Mouse (Mus musculus) adrenal gland, adult 8-10 months (tissue): Measurements from ENCODE around the gene Twistnb. TPM values are rescaled to one million over a fixed set of nuclear protein-coding genes. Genes with fewer than 3 reads are reported as not detected.

Experiments used
- DNase-seq: peaks from one replicate; pipeline ENCODE4 v3.0.0; 2022
- total RNA-seq, 4 experiments: library from RNA; stranded (reverse); gene quantifications; 2 replicates each; pipeline ENCODE4 v1.2.4; 2022

Twistnb gene
- 10 to 100 TPM; 14.9 to 17.3 (median 15.8) TPM for total RNA-seq

- peak; percentile 94 for DNase-seq
These were observed at the start of gene Twistnb for GRCm38 (mm10) chr12:33429387-33430160. Gene Twistnb, plus strand, starts transcription at chr12:33429635.

GRCm38 (mm10) chr12:33388842-33389241 lies 40.6 kb upstream of the Twistnb start:
- DNase-seq: peak; percentile 42

DNA sequence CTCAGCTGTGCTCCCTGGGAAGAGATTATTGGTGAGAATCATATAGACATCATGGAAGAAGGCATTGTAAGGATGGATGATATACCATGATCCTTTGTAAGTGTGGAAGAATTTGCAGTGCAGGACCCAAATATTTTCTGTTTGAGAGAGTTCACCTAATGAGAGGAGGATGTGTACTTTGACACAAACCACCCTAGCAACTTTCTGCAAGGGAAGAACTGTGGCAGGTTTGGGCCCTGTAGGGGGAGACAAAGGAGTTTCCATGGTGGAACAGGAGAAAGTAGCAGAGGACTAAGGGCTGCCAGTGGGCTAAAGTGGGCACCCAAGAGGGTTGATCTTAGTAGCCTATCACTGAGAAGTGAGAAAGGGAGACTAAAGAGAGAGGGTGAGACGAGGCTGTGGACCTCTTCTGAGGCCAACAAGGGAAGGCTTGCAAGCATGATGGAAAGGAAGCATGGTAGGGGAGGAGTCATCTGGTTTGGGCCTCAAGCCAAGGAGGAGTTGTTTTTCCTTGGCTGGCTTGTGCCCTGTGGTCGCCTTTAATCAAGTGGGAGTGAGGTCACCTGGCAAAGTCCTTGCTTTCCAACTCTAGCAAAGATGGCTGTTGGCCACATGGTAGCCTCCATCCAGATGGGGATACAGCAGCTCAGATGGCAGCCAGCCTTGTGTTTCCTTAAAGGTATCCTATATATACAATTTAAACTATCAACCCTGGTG lies 38.4 kb upstream of the Twistnb start:
- DNase-seq: no peak

DNA sequence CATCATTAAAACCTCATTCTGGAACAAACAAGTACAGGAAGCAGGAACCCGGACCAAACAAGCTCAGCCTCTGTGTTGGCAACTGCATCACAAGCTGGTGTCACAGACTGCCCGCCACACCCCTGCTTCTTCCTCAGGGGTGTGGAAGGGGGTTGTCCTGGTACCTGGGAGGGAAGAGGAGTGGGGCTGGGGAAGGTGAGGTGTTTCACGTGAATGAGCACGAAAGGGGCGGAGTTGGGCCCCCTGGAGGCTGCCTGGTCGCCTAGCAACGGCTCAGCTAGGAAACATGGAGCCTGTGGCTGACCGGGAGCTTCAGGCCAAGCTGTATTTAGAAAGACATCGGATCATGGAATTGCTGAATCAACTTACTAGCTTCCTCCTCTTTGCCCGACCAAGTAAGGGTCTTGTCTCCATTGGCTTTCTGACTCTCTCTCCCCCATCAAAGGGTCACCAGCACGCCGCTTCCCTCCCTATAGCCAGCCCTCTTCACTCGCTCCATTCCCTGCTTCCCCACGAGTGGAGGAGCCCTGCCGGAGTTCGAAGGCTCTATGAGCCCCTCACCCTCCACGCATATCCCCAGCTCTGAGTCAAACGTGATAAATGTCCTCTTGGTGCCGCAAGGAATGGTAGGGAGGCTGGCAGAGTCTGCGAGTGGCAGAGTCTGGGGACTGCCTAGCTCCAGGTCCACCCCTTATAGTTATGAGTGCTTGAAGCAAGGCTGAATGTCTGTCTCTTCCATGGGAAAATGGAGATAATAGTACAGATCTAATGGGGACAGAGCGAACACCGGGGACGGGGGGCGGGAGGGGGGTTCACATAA lies 34.4 kb upstream of the Twistnb start, which contains the start of gene Efcab10:
Efcab10 (plus strand) TSS at position 51 of the 820 bp plus-strand sequence.
- no peak for DNase-seq

DNA sequence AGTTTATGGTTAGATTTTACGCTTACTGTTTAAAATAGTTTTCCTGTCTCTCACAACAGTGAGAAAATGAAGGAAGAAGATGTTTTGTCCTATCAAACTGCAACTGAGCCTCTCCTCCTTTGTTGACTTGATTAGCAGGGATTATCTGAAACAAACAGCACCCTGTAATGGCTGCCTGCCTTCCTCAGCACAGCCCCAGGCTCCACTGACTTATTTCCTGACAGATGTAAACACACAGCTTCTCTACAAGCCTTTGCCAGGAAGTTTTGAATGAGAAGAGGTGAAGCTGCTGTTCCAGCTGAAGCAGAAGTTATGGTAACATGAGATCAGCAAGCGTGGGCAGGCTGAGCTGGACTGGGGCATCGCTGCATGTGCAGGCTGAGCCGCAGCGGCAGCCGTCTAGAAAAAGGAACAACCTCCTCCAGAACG lies 26.2 kb upstream of the Twistnb start:
- no peak for DNase-seq

DNA sequence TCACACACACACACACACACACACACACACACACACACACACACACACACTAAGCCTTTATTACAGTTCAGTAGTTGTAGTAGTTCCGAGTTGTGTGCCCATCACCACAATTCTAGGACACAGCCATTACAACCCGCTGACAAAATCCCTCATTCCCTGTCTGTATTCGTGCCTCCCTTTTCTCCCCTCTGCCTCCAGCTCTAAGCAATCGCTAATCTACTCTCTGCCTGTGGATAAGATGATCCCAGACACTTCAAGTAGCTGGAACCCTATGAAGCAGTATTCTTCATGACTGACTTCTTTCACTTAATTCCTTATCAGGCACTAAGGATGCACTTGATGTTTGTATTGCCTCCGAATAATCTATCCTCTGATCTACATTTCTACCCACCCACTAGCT lies 24.4 kb upstream of the Twistnb start:
- no peak for DNase-seq

DNA sequence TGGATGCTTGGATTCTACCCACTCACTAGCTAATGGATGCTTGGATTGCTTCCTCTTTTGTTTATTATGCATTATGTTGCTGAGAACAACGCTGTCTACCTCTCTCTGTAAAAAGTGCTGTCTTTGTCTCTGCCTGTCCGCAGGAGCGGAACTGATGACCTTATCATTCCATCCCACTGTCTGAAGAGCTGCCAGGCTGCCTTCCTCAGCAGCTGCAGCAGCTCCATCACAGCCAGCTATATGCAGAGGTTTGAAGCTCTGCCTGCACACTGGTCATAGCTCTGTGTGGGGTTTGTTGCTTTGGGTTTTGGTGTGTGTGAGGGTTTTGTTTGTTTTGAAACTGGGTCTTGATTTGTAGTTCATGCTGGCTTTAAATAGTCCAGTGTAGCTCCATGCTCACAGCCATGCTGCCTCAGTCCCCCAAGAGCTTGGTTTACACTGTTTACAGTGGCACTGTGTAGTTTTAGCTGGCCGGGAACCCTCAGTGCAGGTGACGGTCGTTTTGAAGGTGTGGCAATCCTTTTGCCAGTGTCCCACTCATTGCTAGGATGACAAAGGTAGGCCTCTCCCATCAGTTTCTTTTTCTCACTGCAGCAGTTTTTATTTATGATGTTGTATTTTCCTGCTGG lies 23.9 kb upstream of the Twistnb start:
- no peak for DNase-seq

DNA sequence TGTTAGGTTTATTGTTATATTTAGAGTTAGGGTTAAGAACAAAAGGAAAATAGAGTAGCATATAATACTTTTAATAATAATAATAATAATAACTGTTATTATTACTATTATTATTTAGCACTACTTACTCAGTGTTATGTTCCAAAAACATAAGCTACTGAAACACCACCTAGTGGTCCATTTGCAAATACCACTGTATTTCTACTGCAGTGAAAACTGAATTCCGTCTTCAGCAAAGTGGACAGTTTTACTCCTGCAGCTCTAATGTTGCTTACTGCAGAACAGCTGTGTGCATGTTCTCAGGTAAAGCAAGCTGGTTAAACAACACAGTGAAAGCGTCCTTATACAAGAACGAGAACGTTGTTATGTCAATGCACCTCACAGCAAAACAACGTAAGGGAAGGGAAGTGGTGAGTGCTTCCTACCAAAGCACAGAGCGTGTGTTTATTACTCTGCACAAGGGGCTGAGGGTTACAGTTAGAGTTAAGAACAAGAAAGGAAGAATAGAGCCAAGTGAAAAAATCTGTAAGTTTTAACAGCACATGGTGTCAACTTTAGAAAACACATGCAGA lies 17.8 kb upstream of the Twistnb start:
- no peak for DNase-seq

- DNase-seq: no peak
These were observed 5.1 kb upstream of the Twistnb start for GRCm38 (mm10) chr12:33424329-33424728.

- DNase-seq: no peak
These were observed 2.1 kb upstream of the Twistnb start for GRCm38 (mm10) chr12:33427293-33427692.

- no peak for DNase-seq
These were observed 1.7 kb upstream of the Twistnb start for GRCm38 (mm10) chr12:33427726-33428125.

- no peak for DNase-seq
These were observed 4.4 kb downstream of the Twistnb start for GRCm38 (mm10) chr12:33433812-33434211.

DNA sequence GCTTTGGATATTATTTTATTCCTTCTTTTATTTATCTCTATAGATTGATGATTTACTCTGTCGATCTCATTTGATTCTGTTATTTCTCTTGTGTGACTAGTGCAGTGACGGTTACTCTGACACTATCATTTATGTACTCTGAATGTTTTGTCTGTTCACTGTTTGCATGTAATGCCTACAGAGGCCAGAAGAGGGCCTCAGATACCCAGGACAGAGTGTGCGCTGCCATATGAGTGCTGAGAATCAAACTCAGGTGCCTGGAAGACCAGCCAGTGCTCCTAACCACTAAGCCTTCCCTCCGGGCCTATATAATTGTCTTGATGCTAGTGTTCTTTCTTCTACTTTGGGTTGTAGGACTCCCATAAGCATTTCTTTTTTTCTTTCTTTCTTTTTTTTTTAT lies 5.3 kb downstream of the Twistnb start:
- no peak for DNase-seq

DNA sequence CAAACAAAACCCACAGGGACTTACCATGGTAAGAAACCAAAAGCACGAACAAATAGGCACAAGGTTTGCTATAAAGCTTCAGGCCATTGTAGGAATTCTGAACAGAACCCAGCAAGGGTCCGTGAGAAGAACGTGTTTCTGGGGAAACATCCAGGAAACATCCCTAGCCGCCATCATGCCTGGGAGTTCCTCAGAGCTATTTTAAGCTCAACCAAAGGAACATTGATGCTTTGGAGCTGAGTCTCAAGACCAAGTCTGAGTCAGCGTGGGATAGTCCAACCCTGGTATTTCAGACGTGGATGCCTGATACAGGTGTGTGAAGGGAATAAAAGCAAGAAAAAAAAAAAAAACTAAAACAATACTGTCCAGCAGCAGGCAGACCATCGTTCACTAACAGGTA lies 26.0 kb downstream of the Twistnb start:
- DNase-seq: no peak

- DNase-seq: no peak
These were observed 26.8 kb downstream of the Twistnb start for GRCm38 (mm10) chr12:33456242-33456641.

- DNase-seq: no peak
These were observed 51.5 kb downstream of the Twistnb start for GRCm38 (mm10) chr12:33480975-33481374.

DNA sequence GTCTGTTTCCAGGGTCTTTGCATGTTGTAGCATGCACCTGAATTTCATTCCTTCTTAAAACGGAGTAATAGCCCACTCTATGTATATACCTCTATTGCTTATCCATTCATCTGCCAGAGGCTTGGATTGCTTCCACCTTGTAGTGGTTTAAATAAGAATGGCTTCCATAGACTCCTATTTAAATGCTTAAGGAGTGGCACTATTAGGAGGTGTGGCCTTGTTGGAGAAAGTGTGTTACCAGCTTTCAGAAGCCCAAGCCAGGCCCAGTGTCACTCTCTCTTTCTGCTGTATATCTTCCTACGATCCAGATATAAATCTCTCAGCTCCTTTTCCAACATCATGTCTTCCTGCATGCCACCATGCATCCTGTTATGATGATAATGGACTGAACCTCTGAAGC lies 53.5 kb downstream of the Twistnb start:
- DNase-seq: no peak

Other genes with a start within 250 kb of the Twistnb start
- under 1 TPM; 0.52 to 0.92 (median 0.84) TPM for gene Efcab10, start 34.8 kb upstream of the Twistnb start, total RNA-seq